Mouse (Mus musculus) olfactory bulb, adult 2 months (tissue): ENCODE measurements around the gene Plagl1.

ENCODE experiments used
- CTCF ChIP-seq: fragments of 200-500 bp; IDR thresholded peaks from 2 replicates; pipeline ENCODE4 v1.5.1; 2012; ENCODE audit warnings: low read depth, mild to moderate bottlenecking, low read length, moderate library complexity; ENCODE audit not compliant: insufficient read depth
- POLR2A ChIP-seq: fragments of 200-500 bp; IDR thresholded peaks from 2 replicates; pipeline ENCODE4 v1.6.1; 2012; ENCODE audit warnings: mild to moderate bottlenecking, low read depth, low read length, moderate library complexity; ENCODE audit not compliant: insufficient read depth

DNA sequence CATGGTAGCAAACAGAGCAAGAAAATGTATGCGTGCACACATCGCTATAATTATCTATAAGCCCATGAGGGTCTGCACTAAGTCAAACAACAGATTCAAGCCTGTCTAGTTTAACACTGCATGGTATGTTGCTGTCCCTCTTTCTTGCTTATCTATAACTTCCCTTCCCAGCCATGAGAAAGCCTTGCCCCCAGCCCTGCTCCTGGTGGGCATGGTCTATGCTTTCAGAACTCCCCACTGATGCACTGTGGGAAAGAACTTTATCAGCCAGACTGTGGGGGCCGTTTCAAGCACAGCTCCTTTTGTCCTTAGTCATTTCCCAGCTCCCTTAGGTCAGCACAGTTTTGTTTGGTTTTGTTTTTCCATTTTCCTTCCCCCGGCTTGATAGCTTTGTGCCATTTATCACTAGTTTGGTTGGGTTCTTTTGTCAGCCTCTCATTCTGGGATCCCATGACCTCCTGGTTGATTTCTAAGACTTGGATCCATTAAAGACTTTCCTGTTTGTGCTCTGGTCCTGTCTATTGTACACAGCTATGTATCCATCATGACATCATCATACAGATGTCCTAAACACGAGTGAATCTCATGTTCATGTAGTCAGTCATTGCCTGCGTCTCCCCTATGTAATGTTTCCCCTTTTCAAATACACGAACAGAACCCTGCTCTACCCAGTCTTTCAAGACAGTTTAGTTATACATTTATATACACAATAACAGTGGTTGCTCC is 16.7 kb downstream of the Plagl1 start:
- TF ChIP-seq CTCF = no peak
- no peak for TF ChIP-seq POLR2A
